Mouse (Mus musculus) WW6 (cell line): Measurements from ENCODE around the gene Glod5.

Experiments
- DNase-seq: peaks from one replicate; pipeline ENCODE4 v3.0.0-alpha.2; 2013; ENCODE audit warnings: low read depth, low spot score

The Glod5 gene

DNA sequence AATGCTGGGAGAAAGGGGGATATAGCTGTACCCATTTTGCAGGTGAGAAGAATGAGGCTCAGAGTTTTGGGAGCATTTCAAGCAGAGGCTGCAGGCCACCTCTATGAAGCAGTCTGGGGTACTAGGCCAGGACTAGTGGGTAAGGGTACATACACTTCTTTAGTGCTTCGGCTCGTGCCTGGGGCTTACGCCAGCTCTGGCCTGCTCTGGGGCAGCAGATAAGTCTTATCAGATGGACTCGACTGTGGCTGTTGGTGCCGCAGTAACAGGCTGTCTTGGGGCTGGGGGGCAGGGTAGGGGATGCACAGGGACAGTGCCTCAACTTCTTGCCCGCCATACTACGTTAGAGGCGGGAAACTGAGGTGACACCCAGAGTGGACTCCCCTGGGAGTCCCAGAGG, 50.1 kb downstream of the Glod5 start:
- no peak for DNase-seq

DNA sequence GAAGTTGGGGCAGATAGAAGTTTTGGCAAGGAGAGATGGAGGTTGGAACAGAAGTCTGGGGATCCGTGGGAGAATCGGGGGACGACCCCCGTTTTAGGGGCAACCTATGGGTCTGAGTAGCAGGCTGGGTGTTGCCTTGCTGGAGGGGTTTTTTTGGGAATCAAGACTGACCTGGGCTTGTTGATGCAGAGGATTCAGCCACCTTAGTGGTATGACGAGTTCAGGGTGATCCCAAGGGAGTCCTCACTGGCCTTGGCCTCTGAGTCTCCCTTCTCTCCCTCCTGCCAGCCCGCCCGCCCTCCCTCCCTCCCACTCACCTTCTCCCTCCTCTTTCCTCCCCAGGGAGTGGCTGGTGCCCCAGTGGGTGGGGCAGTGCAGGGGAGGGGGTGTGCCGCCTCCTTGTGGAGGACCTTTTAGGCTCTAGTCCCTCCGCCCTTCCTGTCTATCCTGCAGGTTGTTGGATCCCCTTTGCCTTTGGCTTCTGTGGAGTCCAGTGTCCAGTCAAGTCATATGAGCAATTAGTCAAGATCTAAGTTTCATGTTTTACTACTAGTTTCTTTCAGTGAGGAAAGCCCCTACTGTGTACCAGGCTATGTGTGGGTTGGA, 50.6 kb downstream of the Glod5 start:
- no peak for DNase-seq

DNA sequence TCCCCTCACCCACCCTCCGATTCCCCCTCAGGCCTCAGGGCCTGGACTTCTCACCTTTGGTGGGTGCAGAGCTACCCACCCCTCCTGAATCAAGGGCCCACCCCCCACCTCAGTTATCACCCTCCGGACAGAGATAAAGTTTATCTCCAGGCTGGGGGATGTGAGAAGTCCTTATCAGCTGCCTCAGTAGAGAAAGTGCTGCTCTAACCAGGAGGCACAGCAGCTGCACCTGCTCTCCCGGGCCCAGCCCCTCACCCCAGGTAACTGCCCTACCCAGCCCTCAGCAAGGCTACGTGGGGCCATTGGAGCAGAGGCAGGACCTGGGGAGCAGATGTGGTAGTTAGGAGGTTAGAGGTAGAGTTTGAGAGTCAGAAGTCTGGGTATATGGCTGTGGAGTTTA, 52.1 kb downstream of the Glod5 start:
- DNase-seq, result no peak

DNA sequence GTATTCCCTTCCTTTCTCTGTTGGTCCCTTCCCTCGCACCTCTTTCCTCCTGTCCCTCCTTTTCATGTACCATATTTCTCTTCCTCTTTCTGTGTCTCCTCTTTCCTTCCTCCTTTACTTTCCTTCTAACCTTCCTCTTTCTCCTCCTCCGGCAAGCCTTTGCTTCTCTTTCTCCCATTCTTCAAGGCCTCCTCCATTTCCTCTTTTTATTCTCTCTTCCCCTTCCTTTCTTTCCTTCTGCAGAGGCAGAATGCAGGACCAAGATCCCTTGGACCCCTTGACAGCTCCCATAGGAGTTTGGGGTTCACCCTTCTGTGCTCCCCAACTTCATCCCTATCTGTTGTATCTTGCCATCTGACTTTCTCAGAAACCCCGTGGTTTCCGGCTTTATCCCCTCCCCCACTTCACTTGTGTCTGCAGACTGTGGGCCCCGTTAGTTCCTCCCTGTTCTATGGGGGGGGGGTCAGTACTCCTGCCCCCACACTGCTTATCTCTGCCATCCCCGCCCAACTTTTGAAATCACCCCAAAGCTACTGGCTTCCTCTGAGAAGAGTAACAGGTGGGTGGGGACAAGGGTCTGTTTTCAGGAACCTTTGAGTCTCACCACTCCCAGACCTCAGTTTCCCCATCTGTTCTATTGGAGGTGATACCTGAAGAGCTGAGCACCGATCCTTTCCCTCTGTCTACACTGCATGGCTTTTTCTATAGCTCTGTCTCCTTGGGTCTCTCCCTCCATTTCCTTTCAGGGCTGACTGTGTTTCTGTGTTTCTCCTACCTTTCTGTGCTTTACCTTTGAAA, 54.3 kb downstream of the Glod5 start:
- no peak for DNase-seq

DNA sequence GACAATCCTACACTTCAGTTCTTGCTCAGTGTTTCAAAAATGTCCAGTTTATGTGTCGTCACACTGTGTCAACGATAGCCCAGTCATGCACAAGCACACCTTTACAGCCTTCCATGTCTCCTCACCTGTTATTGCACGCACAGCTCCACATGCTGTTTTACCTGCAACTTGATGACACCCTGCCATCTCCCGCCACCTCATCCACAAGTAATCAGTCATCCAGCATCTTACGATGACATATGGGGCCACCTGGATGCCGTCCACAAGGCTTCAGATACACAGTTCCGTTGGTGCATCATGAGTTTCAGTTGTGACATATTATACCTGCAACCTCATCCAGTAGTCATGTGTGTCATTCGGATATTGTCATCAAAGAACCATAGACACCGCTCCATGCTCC, 59.4 kb downstream of the Glod5 start:
- DNase-seq, result no peak
